Mouse (Mus musculus): Measurements from ENCODE around the gene Rab3il1.

GRCm38 (mm10) chr19:9968081-9968787 is 33.2 kb upstream of the Rab3il1 start:
- no peak for TF ChIP-seq MAX (IDR thresholded peaks at IDR 0.05)
- no peak for TF ChIP-seq MYOD1 (IDR thresholded peaks at IDR 0.05; ENCODE audit: control insufficient read depth, insufficient read length, low read depth)
- TF ChIP-seq CTCF (IDR thresholded peaks at IDR 0.05; ENCODE audit: control insufficient read depth, insufficient read depth, insufficient read length), result no peak
- no peak for TF ChIP-seq CEBPB (IDR thresholded peaks at IDR 0.05; ENCODE audit: low read depth)

All from C2C12 (cell line).